ENCODE assay signal across 16 mouse cellular contexts in the genomic region with DNA sequence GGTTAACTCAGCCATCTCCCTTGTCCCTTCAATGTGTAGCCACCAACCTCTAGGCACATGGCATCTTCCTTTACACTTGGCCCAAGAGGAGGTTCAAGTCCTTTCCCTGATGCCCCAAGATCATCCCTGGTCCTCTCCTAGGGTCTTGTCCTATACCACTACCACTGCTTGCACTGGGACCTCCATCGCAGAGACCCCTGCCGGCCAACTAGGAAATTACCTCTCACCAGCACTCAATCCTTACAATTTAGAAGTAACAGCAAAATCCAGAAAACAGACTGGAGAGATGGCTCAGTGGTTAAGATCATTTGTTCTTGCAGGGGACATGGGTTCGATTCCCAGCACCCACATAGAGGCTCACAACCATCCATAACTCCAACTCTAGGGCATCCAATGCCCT. TPM values are rescaled to one million over a fixed set of nuclear protein-coding genes. Genes with fewer than 3 reads are reported as not detected.
DNase-seq lines count a peak whose midpoint lies in the region; ATAC-seq and TF ChIP-seq lines count a peak whose summit lies in the region.
"Had no signal": no experiment of that assay in that cellular context is flagged by ENCODE, and none has a peak within 500 bp of the region (broad histone marks: within the 10 kb centered on the region; RNA-seq: fewer than 3 reads in every experiment).

No protein-coding gene starts in this region.

- H3K27me3 ChIP-seq in liver, postnatal 0 days (ENCODE audit: insufficient read depth, low read length) = no peaks in the 10 kb centered on the region
- peaks cover 36% of the 10 kb centered on the region for H3K27me3 ChIP-seq in liver, embryonic 12.5 days (replicated peaks)
- H3K27me3 ChIP-seq: embryonic facial prominence, embryonic 15.5 days; forebrain, embryonic 15.5 days; hindbrain, embryonic 13.5 days; limb, embryonic 12.5 days had no signal

- no peak for TF ChIP-seq POLR2A in bone marrow macrophage, adult 2 months (IDR thresholded peaks at IDR 0.05; ENCODE audit: borderline replicate concordance, low read depth, low read length)

- WGBS in liver, postnatal 0 days (ENCODE audit: insufficient replicate concordance) = 52% methylated on average over 3 of the region's 3 CpGs
- 37% methylated on average over 3 of the region's 3 CpGs for WGBS in liver, embryonic 12.5 days (ENCODE audit: insufficient replicate concordance)

- no peaks in the 10 kb centered on the region for H3K36me3 ChIP-seq in liver, postnatal 0 days (replicated peaks; ENCODE audit: insufficient read depth, low read length)
- no peaks in the 10 kb centered on the region for H3K36me3 ChIP-seq in liver, embryonic 12.5 days
- H3K36me3 ChIP-seq: embryonic facial prominence, embryonic 15.5 days; forebrain, embryonic 15.5 days; hindbrain, embryonic 13.5 days; limb, embryonic 12.5 days had no signal

- intact Hi-C loops in gastrocnemius, adult 2 months (cut with DNase I) = no loop called here

- peak; percentile 28; the same call in 1 of the 2 replicates for TF ChIP-seq CTCF in gastrocnemius, adult 2 months (IDR thresholded peaks at IDR 0.05)
- peak; percentile 50 for TF ChIP-seq CTCF in liver, postnatal 0 days (IDR thresholded peaks at IDR 0.05; ENCODE audit: low read depth)
- TF ChIP-seq CTCF in bone marrow macrophage, adult 2 months (IDR thresholded peaks at IDR 0.05; ENCODE audit: low read depth, low read length) = peak; percentile 34; the same call in 1 of the 2 replicates

- no peak overlapping the region for H3K27ac ChIP-seq in gastrocnemius, adult 2 months
- H3K27ac ChIP-seq in liver, postnatal 0 days (ENCODE audit: low read depth) = no peak overlapping the region
- no peak overlapping the region for H3K27ac ChIP-seq in liver, embryonic 12.5 days
- no peak overlapping the region for H3K27ac ChIP-seq in bone marrow macrophage, adult 2 months (ENCODE audit: insufficient read depth, low read depth, low read length)
- H3K27ac ChIP-seq: embryonic facial prominence, embryonic 15.5 days; forebrain, embryonic 15.5 days; hindbrain, embryonic 13.5 days; limb, embryonic 12.5 days had no signal

- H3K4me3 ChIP-seq in gastrocnemius, adult 2 months = no peak overlapping the region
- no peak overlapping the region for H3K4me3 ChIP-seq in liver, postnatal 0 days (ENCODE audit: low read depth, low read length)
- no peak overlapping the region for H3K4me3 ChIP-seq in liver, embryonic 12.5 days
- H3K4me3 ChIP-seq in bone marrow macrophage, adult 2 months (ENCODE audit: insufficient read depth, low read length) = no peak overlapping the region
- H3K4me3 ChIP-seq: embryonic facial prominence, embryonic 15.5 days; forebrain, embryonic 15.5 days; hindbrain, embryonic 13.5 days; limb, embryonic 12.5 days had no signal

- no peak for DNase-seq in gastrocnemius, adult 2 months
- DNase-seq in gastrocnemius, postnatal 4 days (ENCODE audit: low spot score in 2 of 2) = no peak
- no peak for DNase-seq in liver, postnatal 0 days
- DNase-seq in B cell, adult 2 months = peak; percentile 29 to 33
- DNase-seq in urinary bladder, postnatal 10 days (ENCODE audit: low spot score) = no peak
- DNase-seq in urinary bladder, postnatal 4 days (ENCODE audit: low spot score in 2 of 2) = no peak
- DNase-seq: adrenal gland, adult 8-10 months; cerebellum, adult 11 months; gastrocnemius, postnatal 14 days; kidney, postnatal 14 days had no signal

- no peak overlapping the region for H3K9ac ChIP-seq in liver, postnatal 0 days (replicated peaks)
- no peak overlapping the region for H3K9ac ChIP-seq in liver, embryonic 12.5 days
- H3K9ac ChIP-seq: embryonic facial prominence, embryonic 15.5 days; forebrain, embryonic 15.5 days; hindbrain, embryonic 13.5 days; limb, embryonic 12.5 days had no signal

- no peak for TF ChIP-seq EP300 in liver, postnatal 0 days (IDR thresholded peaks at IDR 0.05; ENCODE audit: low read depth)

- H3K4me2 ChIP-seq in liver, postnatal 0 days (ENCODE audit: low read depth, low read length) = no peak overlapping the region
- no peak overlapping the region for H3K4me2 ChIP-seq in liver, embryonic 12.5 days
- H3K4me2 ChIP-seq: embryonic facial prominence, embryonic 15.5 days; forebrain, embryonic 15.5 days; hindbrain, embryonic 13.5 days; limb, embryonic 12.5 days had no signal

- no peak for ATAC-seq in liver, postnatal 0 days
- ATAC-seq in liver, embryonic 12.5 days = no peak
- ATAC-seq: forebrain, embryonic 15.5 days had no signal

- H3K4me1 ChIP-seq in liver, postnatal 0 days (ENCODE audit: insufficient read depth) = no peaks in the 10 kb centered on the region
- H3K4me1 ChIP-seq in liver, embryonic 12.5 days = no peaks in the 10 kb centered on the region
- H3K4me1 ChIP-seq in bone marrow macrophage, adult 2 months (ENCODE audit: control insufficient read depth, insufficient read depth, low read length) = no peaks in the 10 kb centered on the region
- H3K4me1 ChIP-seq: embryonic facial prominence, embryonic 15.5 days; forebrain, embryonic 15.5 days; hindbrain, embryonic 13.5 days; limb, embryonic 12.5 days had no signal

- no peaks in the 10 kb centered on the region for H3K9me3 ChIP-seq in liver, postnatal 0 days (ENCODE audit: low read length)
- H3K9me3 ChIP-seq in liver, embryonic 12.5 days (replicated peaks) = no peaks in the 10 kb centered on the region
- H3K9me3 ChIP-seq: embryonic facial prominence, embryonic 15.5 days; forebrain, embryonic 15.5 days; hindbrain, embryonic 13.5 days; limb, embryonic 12.5 days had no signal

RNA-seq across cellular contexts. Expression of gene Paqr5, which starts 11.2 kb away (rescaled TPM):
- not detected for total RNA-seq in gastrocnemius, adult 2 months (2021)
- under 1 TPM in 1 of 2 experiments, not detected in 1; 0.23 TPM for total RNA-seq in gastrocnemius, postnatal 4 days (2021)
- 0.16 and 0.17 TPM in 2 replicates for polyA plus RNA-seq in liver, postnatal 0 days (2015; fragmentation: Nextera tagmentation; extraction: Ambion mirVana)
- polyA plus RNA-seq in liver, embryonic 12.5 days (2016; fragmentation: Nextera tagmentation; extraction: Ambion mirVana) = 0.25 and 0.29 TPM in 2 replicates
- polyA plus RNA-seq in bone marrow macrophage, adult 2 months (2012; ENCODE audit: insufficient read depth, insufficient read length, missing spikeins) = 0.36 TPM in 1 of 2 replicates, not detected in the other

Comparison
In these comparisons a context has a peak if more than half of its experiments do, and no peak if none do; other contexts are left out.
1. DNase-seq: peak in B cell, adult 2 months (2 of 2); none in gastrocnemius, adult 2 months (single experiment), gastrocnemius, postnatal 4 days (0 of 2), liver, postnatal 0 days (single experiment), urinary bladder, postnatal 10 days (single experiment) and urinary bladder, postnatal 4 days (0 of 2).
2. Peak in every context shown above with its lines, with median percentiles within 50 percentile points of each other: CTCF ChIP-seq.